Mouse (Mus musculus): ENCODE measurements around the gene Arfip2.

GRCm38 (mm10) chr7:105608467-105608866, 31.7 kb downstream of the Arfip2 start:
- TF ChIP-seq CTCF (IDR thresholded peaks at IDR 0.05; ENCODE audit: borderline replicate concordance, extremely low read depth, insufficient read depth, insufficient read length) (no peak), POLR2A (IDR thresholded peaks at IDR 0.05; ENCODE audit: borderline replicate concordance, extremely low read depth, insufficient read depth, insufficient read length, poor library complexity, severe bottlenecking) (no peak)

All from brain, embryonic 14.5 days (tissue).